Mouse (Mus musculus) CH12.LX (cell line): ENCODE data around the gene Zfp423.

Experiments used
- CTCF ChIP-seq, 2 experiments: IDR thresholded peaks in 1 of 2; conservative IDR thresholded peaks in 1 of 2; 2 replicates each; pipeline ENCODE4 v1.5.1; 2011 to 2012; ENCODE audit warnings: low read depth in 2 of 2, low read length in 2 of 2, improper control_type of control experiment in 1 of 2, inconsistent platforms in 1 of 2, mild to moderate bottlenecking in 1 of 2, moderate library complexity in 1 of 2
- ETS1 ChIP-seq: conservative IDR thresholded peaks from 2 replicates; pipeline ENCODE4 v1.6.1; 2012; ENCODE audit warnings: low read depth, mild to moderate bottlenecking, inconsistent platforms, low read length, improper control_type of control experiment, moderate library complexity
- MAFK ChIP-seq: IDR thresholded peaks from 2 replicates; pipeline ENCODE4 v1.6.1; 2011; ENCODE audit warnings: low read length, improper control_type of control experiment; ENCODE audit not compliant: insufficient replicate concordance

- TF ChIP-seq MAFK (no peak), ETS1 (no peak), CTCF (conservative IDR thresholded peaks at IDR 0.05 in 1 of 2, IDR thresholded peaks at IDR 0.05 in 1 of 2; ENCODE audit: low read depth in 2 of 2, low read length in 2 of 2) (no peak)
These were observed 126.1 kb downstream of the Zfp423 start for GRCm38 (mm10) chr8:87833339-87833738.
